Mouse (Mus musculus): ENCODE results near the gene Ptprd. TPM values are rescaled to one million over a fixed set of nuclear protein-coding genes. Genes with fewer than 3 reads are reported as not detected.

Ptprd gene
- total and polyA plus RNA-seq, 2 experiments from 2014 or later, result 5.6 to 23.3 TPM

DNA sequence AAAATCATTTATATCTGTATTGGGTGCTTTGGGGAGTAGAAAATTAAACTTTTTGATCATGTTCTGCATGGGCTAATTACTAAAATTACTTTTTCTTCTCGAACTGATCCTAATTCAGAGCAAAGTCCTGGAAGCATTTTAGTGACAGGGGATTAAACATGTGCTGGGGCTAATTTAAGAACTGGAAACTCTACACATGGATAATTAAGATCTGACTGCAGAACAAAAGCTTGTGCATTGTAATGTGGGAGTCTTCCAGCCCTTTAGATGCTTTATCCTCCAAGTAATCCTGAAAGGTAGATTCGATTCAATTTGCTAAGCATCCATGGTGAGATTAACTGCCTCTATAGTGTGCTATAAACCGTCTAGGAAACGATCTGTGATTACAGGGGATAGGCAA, 2316.9 kb downstream of the Ptprd start:
- Histone ChIP-seq H3K4me2 (ENCODE audit: low read depth, low read length) (no peak overlapping the region), H3K9me3 (replicated peaks; ENCODE audit: control insufficient read depth, low read length) (no peaks in the 10 kb centered on the region), H3K4me3 (ENCODE audit: low read depth, low read length) (no peak overlapping the region), H3K27ac (ENCODE audit: low read depth) (no peak overlapping the region), H3K9ac (replicated peaks; ENCODE audit: low read depth, low read length) (no peak overlapping the region), H3K4me1 (ENCODE audit: control insufficient read depth, insufficient read depth) (no peaks in the 10 kb centered on the region), H3K27me3 (ENCODE audit: control insufficient read depth, insufficient read depth, low read length) (no peaks in the 10 kb centered on the region), H3K36me3 (replicated peaks; ENCODE audit: control insufficient read depth, insufficient read depth, low read length) (no peaks in the 10 kb centered on the region)
- ATAC-seq (ENCODE audit: insufficient read depth, low read depth) (no peak), DNase-seq (ENCODE audit: low spot score) (no peak)
- TF ChIP-seq EP300 (IDR thresholded peaks at IDR 0.05; ENCODE audit: low read depth) (no peak), CTCF (IDR thresholded peaks at IDR 0.05; ENCODE audit: low read depth) (no peak)
- 71% methylated on average over 4 of the region's 4 CpGs for WGBS

Small RNA genes within 50 kb of the gene (microRNA-seq; reads per million reads assigned to microRNA genes)
- gene Gm23159, result not detected
